Mouse (Mus musculus) liver, postnatal 0 days (tissue): Measurements from ENCODE around the gene Gpr174. TPM values are rescaled to one million over a fixed set of nuclear protein-coding genes. Genes with fewer than 3 reads are reported as not detected.
A peak's percentile ranks its signal among the peaks of the same experiment; 100 is the strongest.
"Not testable (repeated sequence)": the region's sequence is repeated elsewhere in the genome, so short reads cannot be mapped to it uniquely, and the experiment has no call there.

Experiments used
- ATAC-seq: fragments of 200-750 bp; cut with Nextera tagmentation; 2 replicates; pipeline ENCODE4 v1.8.0; 2017; ENCODE audit warnings: mild to moderate bottlenecking, moderate library complexity
- DNase-seq: peaks from one replicate; pipeline ENCODE4 v3.0.0-alpha.2; 2016
- H3K27ac ChIP-seq: fragments of 300-500 bp; sonication (generic); 2 replicates; pipeline ENCODE4 v1.5.1; 2014; ENCODE audit warnings: antibody characterized with exemption, moderate library complexity, mild to moderate bottlenecking, low read depth
- H3K27me3 ChIP-seq: fragments of 300-500 bp; sonication (generic); 2 replicates; pipeline ENCODE4 v1.6.1; 2014; ENCODE audit warnings: low read length, control low read depth, mixed read lengths; ENCODE audit not compliant: insufficient read depth
- H3K36me3 ChIP-seq: fragments of 300-500 bp; sonication (generic); replicated peaks from 2 replicates; pipeline ENCODE4 v1.6.1; 2014; ENCODE audit warnings: mild to moderate bottlenecking, control low read depth, low read length, moderate library complexity, mixed read lengths; ENCODE audit not compliant: insufficient read depth
- H3K4me1 ChIP-seq: fragments of 300-500 bp; sonication (generic); 2 replicates; pipeline ENCODE4 v1.6.1; 2014; ENCODE audit warnings: antibody characterized with exemption, mild to moderate bottlenecking, control low read depth; ENCODE audit not compliant: insufficient read depth
- H3K4me2 ChIP-seq: fragments of 300-500 bp; sonication (generic); 2 replicates; pipeline ENCODE4 v1.6.1; 2014; ENCODE audit warnings: low read depth, mild to moderate bottlenecking, low read length, moderate library complexity, mixed read lengths
- H3K4me3 ChIP-seq: fragments of 300-500 bp; sonication (generic); 2 replicates; pipeline ENCODE4 v1.5.1; 2014; ENCODE audit warnings: low read depth, low read length
- H3K9ac ChIP-seq: fragments of 300-500 bp; sonication (generic); replicated peaks from 2 replicates; pipeline ENCODE4 v1.6.1; 2014; ENCODE audit warnings: mild to moderate bottlenecking, moderate library complexity
- H3K9me3 ChIP-seq: fragments of 300-500 bp; sonication (generic); 2 replicates; pipeline ENCODE4 v1.6.1; 2016; ENCODE audit warnings: mild to moderate bottlenecking, control low read depth, low read length, mixed read lengths
- CTCF ChIP-seq: sonication (generic); IDR thresholded peaks from 2 replicates; pipeline ENCODE4 v1.5.1; 2016; ENCODE audit warnings: antibody characterized with exemption, low read depth
- EP300 ChIP-seq: IDR thresholded peaks from 2 replicates; pipeline ENCODE4 v1.6.1; 2016; ENCODE audit warnings: antibody characterized with exemption, low read depth, mild to moderate bottlenecking
- WGBS: fragments of 180-500 bp; shearing (Covaris S2); extraction: QIAGEN DNeasy Blood & Tissue Kit; methylation state at CpG from one replicate; pipeline ENCODE4 v1.1.7; 2014; ENCODE audit not compliant: insufficient replicate concordance; 5-methylcytosine and 5-hydroxymethylcytosine counted together
- polyA plus RNA-seq: library from polyadenylated mRNA; unstranded; fragments of >200 nt; fragmentation: Nextera tagmentation; extraction: Ambion mirVana; gene quantifications from 2 replicates; pipeline ENCODE4 v1.2.1, GENCODE M21; 2015

The Gpr174 gene
- polyA plus RNA-seq, 1 experiment from 2014 or later = 0.09 TPM

GRCm38 (mm10) chrX:107250390-107250789, 5.3 kb upstream of the Gpr174 start:
- 35% methylated on average over 2 of the region's 2 CpGs for WGBS
- no peaks in the 10 kb centered on the region for H3K36me3 ChIP-seq
- H3K9me3 ChIP-seq = no peaks in the 10 kb centered on the region
- no peaks in the 10 kb centered on the region for H3K4me1 ChIP-seq
- no peak overlapping the region for H3K9ac ChIP-seq
- H3K27ac ChIP-seq = no peak overlapping the region
- DNase-seq (no peak), ATAC-seq (peak; percentile 49; the same call in 1 of the 2 replicates)
- no peak overlapping the region for H3K4me3 ChIP-seq
- TF ChIP-seq CTCF = no peak
- TF ChIP-seq EP300 = peak; percentile 21; the same call in 1 of the 2 replicates
- H3K27me3 ChIP-seq = no peaks in the 10 kb centered on the region
- H3K4me2 ChIP-seq = no peak overlapping the region

DNA sequence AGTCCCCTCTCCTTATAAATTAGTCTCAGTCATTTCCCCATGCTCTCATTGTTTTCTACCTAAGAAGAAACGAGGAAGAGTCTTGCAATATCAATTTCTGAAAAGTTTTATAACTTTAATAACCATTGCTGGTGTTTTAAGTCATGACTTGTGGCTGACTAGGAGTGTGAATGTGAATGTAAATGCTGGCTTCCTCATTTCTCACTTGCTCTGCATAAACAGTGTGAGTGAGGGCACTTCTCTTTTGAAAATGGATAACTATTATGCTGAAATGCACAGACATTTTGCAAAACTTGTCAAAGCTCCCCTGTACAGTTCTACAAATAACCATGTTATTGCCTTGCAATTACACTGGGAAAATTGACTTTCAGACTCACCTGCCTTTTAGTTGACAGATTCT, 8.9 kb downstream of the Gpr174 start:
- Histone ChIP-seq H3K9me3 (no peaks in the 10 kb centered on the region), H3K4me3 (no peak overlapping the region), H3K36me3 (no peaks in the 10 kb centered on the region), H3K27me3 (no peaks in the 10 kb centered on the region), H3K27ac (no peak overlapping the region), H3K4me1 (no peaks in the 10 kb centered on the region), H3K4me2 (no peak overlapping the region), H3K9ac (no peak overlapping the region)
- WGBS = 16% methylated on average over 1 of the region's 1 CpGs
- no peak for ATAC-seq
- no peak for TF ChIP-seq CTCF
- no peak for TF ChIP-seq EP300
- no peak for DNase-seq

GRCm38 (mm10) chrX:107277606-107278005, 21.9 kb downstream of the Gpr174 start:
- Histone ChIP-seq H3K4me3 (no peak overlapping the region), H3K4me2 (no peak overlapping the region), H3K4me1 (no peaks in the 10 kb centered on the region), H3K36me3 (no peaks in the 10 kb centered on the region), H3K9ac (no peak overlapping the region), H3K27ac (no peak overlapping the region), H3K27me3 (no peaks in the 10 kb centered on the region), H3K9me3 (no peaks in the 10 kb centered on the region)
- WGBS = 46% methylated on average over 2 of the region's 2 CpGs
- no peak for TF ChIP-seq CTCF
- no peak for TF ChIP-seq EP300
- ATAC-seq (no peak), DNase-seq (no peak)

GRCm38 (mm10) chrX:107284211-107284610, 28.5 kb downstream of the Gpr174 start:
- Histone ChIP-seq H3K36me3 (no peaks in the 10 kb centered on the region), H3K9me3 (no peaks in the 10 kb centered on the region), H3K4me3 (no peak overlapping the region), H3K9ac (no peak overlapping the region), H3K27ac (no peak overlapping the region), H3K27me3 (no peaks in the 10 kb centered on the region), H3K4me2 (no peak overlapping the region), H3K4me1 (no peaks in the 10 kb centered on the region)
- TF ChIP-seq EP300 (no peak), CTCF (no peak)
- ATAC-seq (no peak), DNase-seq (no peak)
- 65% methylated on average over 4 of the region's 4 CpGs for WGBS

DNA sequence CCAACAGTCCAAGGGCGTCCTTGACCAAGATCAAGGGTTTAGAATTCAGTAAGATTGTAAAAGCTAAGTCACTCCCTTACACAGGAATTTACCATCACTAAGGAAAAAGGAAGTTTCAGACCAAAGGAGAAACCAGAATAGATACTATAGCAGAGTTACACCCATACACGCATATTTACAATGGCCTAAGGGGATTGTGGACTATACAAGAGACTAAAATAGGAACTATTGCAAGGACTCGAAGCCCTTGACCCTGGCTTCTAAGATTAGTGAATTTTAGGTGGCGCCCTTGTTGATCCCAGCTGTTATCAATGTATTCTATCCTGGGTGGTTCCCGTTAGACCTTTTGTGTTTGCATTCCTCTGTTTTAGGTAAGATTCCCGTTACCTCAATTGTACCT, 42.2 kb downstream of the Gpr174 start:
- not testable (repeated sequence) for H3K36me3 ChIP-seq, H3K4me3 ChIP-seq, ATAC-seq, H3K4me1 ChIP-seq, DNase-seq, H3K27me3 ChIP-seq, H3K9ac ChIP-seq, H3K27ac ChIP-seq, H3K9me3 ChIP-seq, H3K4me2 ChIP-seq
- WGBS = 65% methylated on average over 6 of the region's 6 CpGs

DNA sequence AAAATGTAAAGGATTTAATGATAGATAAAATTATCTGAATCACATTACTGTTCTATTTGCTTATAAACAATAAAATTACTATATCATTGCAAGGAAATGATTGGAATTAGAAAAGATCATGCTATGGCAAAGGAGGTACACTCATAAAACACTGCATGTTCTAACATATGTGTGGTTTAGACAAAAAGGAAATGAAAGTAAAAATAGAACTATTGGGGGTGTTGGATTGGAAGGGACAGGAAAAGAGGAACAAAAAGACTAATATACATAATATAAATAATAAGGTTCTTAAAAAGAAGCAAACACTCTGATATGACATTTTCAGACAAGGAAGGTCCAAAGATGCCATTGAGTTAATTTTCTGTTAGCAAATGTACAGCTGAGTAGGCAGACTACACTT, 43.1 kb downstream of the Gpr174 start:
- no peak for ATAC-seq
- Histone ChIP-seq H3K36me3 (no peaks in the 10 kb centered on the region), H3K27me3 (no peaks in the 10 kb centered on the region), H3K9me3 (no peaks in the 10 kb centered on the region), H3K4me3 (no peak overlapping the region), H3K27ac (no peak overlapping the region), H3K9ac (no peak overlapping the region), H3K4me2 (no peak overlapping the region), H3K4me1 (no peaks in the 10 kb centered on the region)
- no peak for DNase-seq
- no peak for TF ChIP-seq EP300
- TF ChIP-seq CTCF = no peak

DNA sequence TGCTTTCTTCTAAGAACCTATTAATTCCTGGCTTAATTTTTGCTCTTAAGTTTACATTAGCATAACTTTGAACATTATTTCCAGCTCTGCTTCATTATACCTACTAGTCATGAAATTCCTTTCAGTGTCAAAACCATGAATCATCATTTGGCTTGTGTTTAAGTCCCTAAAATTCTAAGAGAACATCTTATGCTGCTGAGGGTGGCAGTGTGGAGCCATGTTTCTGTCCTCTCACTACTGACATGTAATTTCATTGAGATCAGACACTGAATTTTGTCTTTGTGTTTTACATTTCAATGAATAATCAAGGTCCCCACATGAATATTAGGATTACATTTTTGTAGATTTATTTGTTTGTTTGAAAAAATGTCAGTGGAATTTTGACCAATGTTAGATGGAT, 50.8 kb downstream of the Gpr174 start:
- Histone ChIP-seq H3K9ac (no peak overlapping the region), H3K4me2 (no peak overlapping the region), H3K4me3 (no peak overlapping the region), H3K27me3 (no peaks in the 10 kb centered on the region), H3K4me1 (no peaks in the 10 kb centered on the region), H3K36me3 (no peaks in the 10 kb centered on the region), H3K9me3 (no peaks in the 10 kb centered on the region), H3K27ac (no peak overlapping the region)
- DNase-seq = no peak
- no peak for ATAC-seq
- TF ChIP-seq CTCF (0 out of 2 replicates have a peak, but pooled peaks have one; percentile 12), EP300 (no peak)
